Mouse (Mus musculus) gastrocnemius, postnatal 14 days (tissue): ENCODE measurements around the gene Epha4. TPM values are rescaled to one million over a fixed set of nuclear protein-coding genes. Genes with fewer than 3 reads are reported as not detected.

ENCODE experiments used
- DNase-seq: peaks from one replicate; pipeline ENCODE4 v3.0.0; 2021; ENCODE audit warnings: mixed read lengths
- intact Hi-C: fragments of 180-260 bp; cut with DNase I; formaldehyde crosslinking; loops from one replicate; pipeline ENCODE4 v1.15.1; 2025; ENCODE audit warnings: low total_unique reads
- long read RNA-seq, 2 experiments: library from polyadenylated mRNA; stranded (forward); transcript quantifications; one replicate each; pipeline ENCODE4 v2.0.0; 2021
- total RNA-seq, 2 experiments: library from RNA; stranded (reverse); gene quantifications; 2 replicates each; pipeline ENCODE4 v1.2.3; 2021

Epha4 gene
- 1 to 10 TPM; 3.1 to 4.5 TPM for total RNA-seq
- long read RNA-seq, experiment 1, partial matches to known transcripts, result 0 of 1 reads
- long read RNA-seq, experiment 1, other reads (novel, unspliced or antisense), result 1 of 1 reads
- long read RNA-seq, experiment 2, partial matches to known transcripts, result 0 of 1 reads
- long read RNA-seq, experiment 2, other reads (novel, unspliced or antisense), result 1 of 1 reads

GRCm38 (mm10) chr1:77514963-77515650, at the start of gene Epha4:
Gene Epha4, minus strand, starts transcription at chr1:77515088.
- DNase-seq, result peak; percentile 90
- intact Hi-C loops, result loop anchor here (5.0 kb wide), 2 partner anchors 1588 to 1863 kb away; no protein-coding TSS in a partner anchor

GRCm38 (mm10) chr1:77556199-77556598, 41.3 kb upstream of the Epha4 start:
- DNase-seq, result no peak
- intact Hi-C loops, result no loop called here

- DNase-seq, result no peak
- intact Hi-C loops, result no loop called here
Measured at GRCm38 (mm10) chr1:77551927-77552326, 37.0 kb upstream of the Epha4 start.

DNA sequence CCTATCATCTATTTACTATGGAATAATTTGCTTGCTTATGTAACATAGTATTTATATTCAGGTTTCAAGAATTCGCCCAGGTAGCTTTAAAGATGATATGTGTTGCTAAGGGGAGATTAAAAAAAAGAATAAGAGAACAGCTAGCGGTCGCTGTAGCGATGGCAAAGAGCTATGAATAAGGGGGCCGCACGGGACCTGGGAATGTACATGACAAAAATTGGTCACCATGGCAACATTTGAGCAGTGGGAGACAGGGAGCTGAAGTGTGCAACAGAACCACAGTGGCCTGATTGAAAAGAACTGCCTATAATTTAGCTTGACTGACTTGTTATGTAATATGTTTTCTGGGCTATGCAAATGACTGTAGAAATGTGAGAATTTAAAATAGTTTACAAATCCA, 30.8 kb upstream of the Epha4 start:
- no peak for DNase-seq
- intact Hi-C loops, result no loop called here

DNA sequence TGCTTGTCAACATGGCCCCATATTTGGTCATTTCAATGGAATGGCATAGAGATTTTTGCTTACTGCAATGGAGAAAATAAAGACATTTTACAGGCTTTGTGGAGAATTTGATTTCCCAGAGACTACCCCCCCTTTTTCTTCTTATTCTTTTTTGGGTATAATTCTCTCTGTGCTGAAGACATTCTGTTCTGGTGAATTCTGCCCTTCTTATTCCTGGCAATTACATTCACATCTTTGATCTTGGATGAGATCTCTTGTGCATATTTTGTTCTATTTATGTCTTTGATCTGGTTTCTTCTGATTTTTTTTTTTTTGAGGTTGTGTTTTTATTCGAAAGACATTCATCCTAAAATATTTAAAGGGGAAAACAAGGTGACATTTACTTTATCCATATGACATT, 30.1 kb upstream of the Epha4 start:
- no peak for DNase-seq
- intact Hi-C loops, result no loop called here

DNA sequence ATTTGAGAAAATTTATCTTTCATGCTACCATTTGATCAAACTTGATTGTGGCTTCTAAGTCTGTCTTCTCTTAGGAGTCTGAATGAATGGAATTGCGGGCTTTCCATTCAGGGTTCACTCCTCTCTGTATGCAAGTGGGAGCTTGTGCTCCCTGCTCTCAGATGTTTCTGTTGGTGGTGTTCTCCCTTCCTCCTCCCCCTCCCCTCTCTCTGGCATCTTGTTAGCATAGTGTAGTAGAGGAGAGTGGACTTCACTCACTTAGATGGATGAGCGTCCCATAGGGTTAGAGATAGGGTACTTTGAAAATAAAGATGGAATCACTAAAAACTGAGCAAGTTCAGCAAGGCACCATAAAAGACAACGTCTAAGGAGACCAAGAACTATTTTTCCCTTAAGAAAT, 29.4 kb upstream of the Epha4 start:
- DNase-seq, result no peak
- intact Hi-C loops, result no loop called here

- no peak for DNase-seq
- intact Hi-C loops, result no loop called here
Measured at GRCm38 (mm10) chr1:77539945-77540344, 25.1 kb upstream of the Epha4 start.

DNA sequence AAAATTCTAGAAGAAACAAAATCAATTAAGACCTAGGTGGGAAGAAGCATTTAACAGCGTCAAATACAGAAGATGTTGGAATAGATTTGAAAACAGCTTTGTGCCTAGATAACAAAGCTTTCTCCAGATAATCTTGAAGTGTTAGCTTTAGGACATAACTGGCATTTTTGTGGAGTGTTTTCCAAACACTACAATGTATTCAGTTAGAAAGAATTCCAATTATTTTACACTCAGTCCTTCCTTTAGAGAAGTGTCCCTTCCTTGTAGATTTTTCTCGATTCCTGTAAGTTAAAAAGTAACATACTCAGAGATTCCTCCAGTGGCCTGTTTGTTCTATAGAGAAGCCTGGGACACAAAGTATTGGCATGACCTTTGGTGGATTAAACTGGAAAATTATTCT, 23.7 kb upstream of the Epha4 start:
- no peak for DNase-seq
- intact Hi-C loops, result no loop called here

- intact Hi-C loops, result no loop called here
- DNase-seq, result no peak
Measured at GRCm38 (mm10) chr1:77535905-77536304, 21.0 kb upstream of the Epha4 start.

DNA sequence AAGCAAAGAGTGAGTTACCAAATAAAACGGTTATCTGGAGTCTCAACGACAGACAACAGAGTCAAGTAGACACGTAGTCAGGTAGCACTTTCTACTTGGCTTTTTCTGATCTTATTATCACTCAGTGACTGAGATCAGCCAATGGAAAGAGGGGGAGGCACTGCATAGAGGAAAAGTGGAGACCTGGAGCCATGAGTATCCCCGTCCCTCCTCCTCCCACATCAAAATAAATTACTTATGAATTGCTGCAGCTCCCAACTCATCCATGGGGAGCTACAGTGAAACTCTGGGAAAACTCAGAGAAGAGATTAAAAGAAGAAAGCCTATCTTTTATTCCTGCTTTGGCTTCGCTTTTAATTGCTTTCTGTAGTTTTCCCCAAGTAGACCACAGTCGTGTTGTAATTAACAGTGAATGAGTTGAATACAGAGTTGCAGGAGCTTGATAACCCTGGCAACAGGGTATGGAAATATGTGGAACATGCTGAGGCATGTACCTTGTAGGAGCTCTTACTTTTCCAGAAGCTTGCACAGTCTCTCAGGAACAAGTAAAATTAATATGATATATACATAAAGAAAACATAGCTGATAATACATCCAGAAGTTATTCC, 17.8 kb upstream of the Epha4 start:
- intact Hi-C loops, result no loop called here
- DNase-seq, result no peak

DNA sequence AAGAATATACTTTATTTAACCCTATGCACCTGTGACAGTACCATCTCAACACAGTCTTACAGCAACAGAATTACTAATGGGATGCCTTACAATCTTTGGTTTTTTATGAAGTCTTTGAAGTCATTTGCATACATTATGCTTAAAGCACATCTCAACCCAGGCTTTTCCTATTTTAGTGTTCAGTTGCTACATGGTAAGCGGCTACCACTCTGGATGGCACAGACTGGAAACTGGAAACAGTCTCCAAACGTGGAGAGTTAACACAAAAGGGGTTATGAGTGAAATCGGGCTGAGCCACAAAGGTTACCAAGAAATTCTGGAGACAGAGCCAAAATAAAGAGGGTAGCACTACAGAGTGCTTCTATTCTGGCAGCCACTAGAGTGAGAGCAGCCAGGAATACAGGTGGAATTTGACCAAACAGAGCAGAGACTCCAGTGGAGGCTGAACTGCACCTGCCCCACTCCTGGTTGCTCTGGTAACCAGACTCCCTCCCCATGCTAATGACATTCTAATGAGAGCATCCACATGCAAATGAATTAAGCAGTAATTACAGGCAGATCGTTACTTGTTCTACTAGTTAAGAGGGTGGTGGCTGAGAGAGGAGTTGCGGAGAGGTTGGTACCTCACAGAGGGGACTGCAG, 17.2 kb upstream of the Epha4 start:
- no peak for DNase-seq
- intact Hi-C loops, result no loop called here

DNA sequence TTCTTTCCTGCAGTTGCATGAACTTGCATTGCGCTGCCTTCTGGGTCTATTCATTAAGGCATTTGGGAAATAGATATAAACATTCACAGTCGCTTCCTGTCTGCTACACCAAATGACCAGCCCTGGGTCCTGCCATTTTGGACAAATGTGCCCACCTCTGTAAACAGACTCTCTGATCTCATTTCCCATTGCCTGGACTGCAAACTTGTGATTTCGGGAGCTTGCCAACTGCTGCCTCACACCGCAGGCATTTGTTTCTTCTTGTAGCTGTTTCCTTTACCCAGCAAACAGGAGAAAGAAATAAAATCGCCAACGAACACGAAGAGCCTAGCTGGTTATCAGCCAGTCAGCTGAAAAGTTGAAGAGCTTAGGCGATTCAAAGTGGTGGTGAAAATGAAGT, 10.2 kb upstream of the Epha4 start:
- no peak for DNase-seq
- intact Hi-C loops, result no loop called here

- no peak for DNase-seq
- intact Hi-C loops, result no loop called here
Measured at GRCm38 (mm10) chr1:77523354-77523753, 8.5 kb upstream of the Epha4 start.

DNA sequence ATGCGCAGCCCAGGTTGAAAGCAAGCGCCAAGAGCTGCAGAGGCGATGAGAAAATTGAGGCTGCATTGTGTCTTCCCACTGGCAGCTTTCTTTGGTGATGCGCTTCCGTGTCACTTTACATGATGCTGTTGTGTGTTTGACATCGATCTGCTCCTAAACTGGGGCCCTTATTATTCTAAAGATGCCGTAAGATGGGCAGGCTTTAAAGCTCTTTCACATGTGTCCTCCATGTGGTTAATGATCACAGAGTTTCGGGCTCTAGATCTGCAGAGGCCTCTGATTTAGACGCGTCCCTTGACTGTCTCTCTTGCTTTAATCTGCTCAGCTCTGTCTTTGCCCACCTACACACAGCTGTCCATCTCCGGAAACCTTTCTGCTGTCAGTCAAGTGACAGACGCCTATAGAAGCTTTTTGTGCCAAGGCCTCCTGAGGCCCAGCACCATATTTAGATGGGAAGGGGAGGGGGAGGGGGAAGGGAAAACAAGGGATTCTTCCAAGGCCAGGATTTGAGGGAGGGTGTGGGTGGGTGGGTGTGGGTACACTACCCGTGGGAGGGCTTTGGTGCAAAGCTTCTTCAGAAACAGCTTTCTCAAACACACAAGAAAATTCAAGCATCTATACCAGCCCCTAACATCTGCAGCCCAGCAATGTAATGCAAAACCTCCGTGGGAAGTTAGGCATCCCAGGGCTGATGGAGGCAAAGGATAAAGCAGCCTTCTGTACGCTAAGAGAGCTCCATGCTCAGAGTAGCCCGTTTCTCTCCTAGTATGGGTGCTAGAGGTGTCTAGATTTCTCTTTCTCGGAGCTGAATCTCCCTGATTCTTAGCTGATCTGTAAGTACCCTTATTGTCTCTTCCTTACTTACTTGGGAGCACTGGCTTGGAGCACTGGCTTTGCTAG, 7.0 kb upstream of the Epha4 start:
- intact Hi-C loops, result no loop called here
- DNase-seq, result no peak

GRCm38 (mm10) chr1:77518715-77519114, 3.8 kb upstream of the Epha4 start:
- intact Hi-C loops, result loop anchor here (5.0 kb wide), 2 partner anchors 1591 to 1866 kb away; no protein-coding TSS in a partner anchor
- no peak for DNase-seq

DNA sequence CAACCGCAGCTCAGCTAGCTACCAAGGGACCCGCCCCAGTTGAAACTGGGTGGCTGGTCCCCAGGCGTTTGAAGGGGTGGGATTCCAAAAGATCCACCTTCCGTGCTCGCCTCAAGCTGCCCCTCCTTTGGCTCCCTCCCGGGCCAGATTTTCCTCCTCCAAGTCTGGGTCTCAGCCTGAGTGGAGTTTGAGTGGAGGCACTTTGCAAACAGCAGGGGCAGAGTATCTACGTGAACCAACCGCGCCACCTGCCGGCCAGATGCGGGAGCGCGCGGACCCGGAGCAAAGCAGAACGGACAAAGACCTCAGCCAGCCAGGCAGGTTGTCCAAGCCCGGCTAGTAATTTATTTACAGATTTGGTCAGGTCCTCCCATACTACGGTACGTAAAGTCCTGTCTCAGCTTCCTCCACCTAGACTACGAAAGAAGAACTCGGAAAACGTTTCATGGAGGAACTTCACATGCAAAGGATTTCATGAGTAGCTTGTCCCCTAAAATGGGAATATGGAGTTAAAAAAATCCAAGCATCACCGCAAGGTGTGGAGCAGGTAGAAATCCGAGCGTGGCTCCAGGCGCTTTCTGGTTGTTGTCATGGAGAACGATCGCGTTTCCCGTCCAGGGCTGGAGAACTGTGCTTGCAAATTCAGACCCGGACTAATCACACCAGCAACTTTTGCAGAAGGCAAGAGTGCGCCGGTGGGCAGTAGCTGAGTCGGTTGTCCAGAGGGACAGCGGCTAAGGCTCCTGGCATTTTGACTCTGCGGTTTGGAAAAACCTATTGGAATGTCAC, 1.5 kb upstream of the Epha4 start:
- intact Hi-C loops, result loop anchor here (5.0 kb wide), 2 partner anchors 1589 to 1864 kb away; no protein-coding TSS in a partner anchor
- DNase-seq, result peak; percentile 89

GRCm38 (mm10) chr1:77515651-77515981, 728 bp upstream of the Epha4 start:
- DNase-seq, result no peak
- intact Hi-C loops, result loop anchor here (5.0 kb wide), 2 partner anchors 1588 to 1863 kb away; no protein-coding TSS in a partner anchor

GRCm38 (mm10) chr1:77514325-77514962, 444 bp downstream of the Epha4 start:
- intact Hi-C loops, result no loop called here
- DNase-seq, result peak; percentile 55
